Mouse (Mus musculus) spleen, adult 2 months (tissue): ENCODE data around the gene Zdhhc7.

Experiments used
- CTCF ChIP-seq: fragments of 200-500 bp; IDR thresholded peaks from 2 replicates; pipeline ENCODE4 v1.5.1; 2011; ENCODE audit warnings: mild to moderate bottlenecking, inconsistent platforms; ENCODE audit not compliant: insufficient read depth, insufficient read length, insufficient replicate concordance; ENCODE audit errors: extremely low read depth
- POLR2A ChIP-seq: fragments of 200-500 bp; IDR thresholded peaks from 2 replicates; pipeline ENCODE4 v1.6.1; 2011; ENCODE audit warnings: low read depth, low read length, inconsistent platforms

GRCm38 (mm10) chr8:120111382-120111781, 10.1 kb upstream of the Zdhhc7 start:
- no peak for TF ChIP-seq CTCF
- TF ChIP-seq POLR2A: no peak
